In the genomic region with DNA sequence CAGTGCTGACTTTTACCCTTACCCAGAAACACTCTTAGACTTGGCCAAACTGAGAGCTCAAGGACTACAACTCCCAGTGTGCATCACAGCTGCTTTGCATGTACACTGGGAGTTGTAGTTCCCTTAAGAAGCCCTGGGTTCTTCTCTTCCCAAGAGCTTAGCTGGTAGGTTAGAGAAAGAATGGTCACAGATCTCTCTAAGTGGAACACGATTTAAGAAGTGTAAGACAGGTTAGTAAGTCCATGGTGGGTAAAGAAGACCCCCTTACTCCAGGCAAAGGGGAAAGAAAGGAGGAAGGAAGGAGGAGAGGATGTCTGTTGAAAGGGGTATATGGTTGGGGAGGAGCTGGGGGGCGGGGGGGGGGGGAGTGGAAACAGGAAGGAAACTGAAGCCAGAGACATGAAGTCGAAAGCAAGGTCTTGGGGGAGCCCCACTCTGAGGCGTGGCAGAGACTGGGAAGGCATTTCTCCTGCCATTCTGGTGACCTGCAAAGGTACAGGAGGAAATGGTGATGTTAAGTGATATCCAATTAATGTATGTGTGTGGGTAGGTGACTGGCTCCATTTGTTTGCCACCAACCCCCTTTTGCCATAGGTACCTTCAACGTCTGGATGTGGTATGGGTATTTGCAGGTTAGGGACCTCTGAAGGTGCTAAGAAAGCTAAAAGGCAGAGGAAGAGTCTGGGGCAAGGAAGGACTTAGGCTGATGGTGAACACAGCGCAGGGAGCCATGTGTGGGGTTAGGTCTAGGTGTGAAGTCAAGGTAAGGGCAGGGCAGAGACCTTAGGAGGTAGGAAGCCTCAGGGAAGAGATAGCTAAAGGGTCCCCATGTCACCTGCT, we compare ENCODE assay signal across 8 mouse cellular contexts. TPM values are rescaled to one million over a fixed set of nuclear protein-coding genes. Genes with fewer than 3 reads are reported as not detected.
DNase-seq lines count a peak whose midpoint lies in the region; ATAC-seq and TF ChIP-seq lines count a peak whose summit lies in the region.
"Had no signal": no experiment of that assay in that cellular context is flagged by ENCODE, and none has a peak within 500 bp of the region (broad histone marks: within the 10 kb centered on the region; RNA-seq: fewer than 3 reads in every experiment).

No protein-coding gene starts in this region.

- H3K27ac ChIP-seq in MEL (ENCODE audit: control insufficient read depth, low read depth, low read length), result peak overlapping the region; percentile 46
- peak overlapping the region; percentile 68 for H3K27ac ChIP-seq in liver, embryonic 15.5 days (replicated peaks)

- TF ChIP-seq EP300 in MEL (IDR thresholded peaks at IDR 0.05; ENCODE audit: low read depth in 1 of 2, low read length in 2 of 2), result no peak

- H3K27me3 ChIP-seq in MEL (ENCODE audit: control insufficient read depth in 1 of 2, insufficient read depth in 2 of 2, low read length in 2 of 2), result no peaks in the 10 kb centered on the region
- H3K27me3 ChIP-seq in liver, embryonic 15.5 days, result peaks cover 30% of the 10 kb centered on the region

- peaks cover 0 to 30% of the 10 kb centered on the region in 2 experiments; a peak in 2 of 4 replicates for H3K36me3 ChIP-seq in MEL (ENCODE audit: control insufficient read depth in 1 of 2, insufficient read depth in 2 of 2, low read length in 2 of 2)
- H3K36me3 ChIP-seq in liver, embryonic 15.5 days (replicated peaks), result no peaks in the 10 kb centered on the region

- H3K9ac ChIP-seq in MEL (ENCODE audit: control insufficient read depth, low read depth, low read length, poor library complexity, severe bottlenecking), result no peak overlapping the region
- H3K9ac ChIP-seq in liver, embryonic 15.5 days, result no peak overlapping the region

- no peak for TF ChIP-seq CTCF in MEL (IDR thresholded peaks at IDR 0.05 in 2 of 3, conservative IDR thresholded peaks at IDR 0.05 in 1 of 3; ENCODE audit: control insufficient read depth in 1 of 3, insufficient read depth in 1 of 3, low read depth in 2 of 3, low read length in 3 of 3, poor library complexity in 1 of 3, severe bottlenecking in 1 of 3)

- intact Hi-C loops in left cerebral cortex, postnatal 14 days (cut with DNase I), result no loop called here

- H3K4me1 ChIP-seq in MEL (ENCODE audit: control insufficient read depth in 1 of 2, insufficient read depth in 2 of 2, low read length in 2 of 2), result peaks cover 11 to 36% of the 10 kb centered on the region in 2 experiments
- peaks cover 79% of the 10 kb centered on the region for H3K4me1 ChIP-seq in liver, embryonic 15.5 days (replicated peaks)

- no peak for ATAC-seq in liver, embryonic 15.5 days (ENCODE audit: insufficient read depth)

- TF ChIP-seq POLR2A in MEL (IDR thresholded peaks at IDR 0.05; ENCODE audit: control insufficient read depth in 1 of 2, insufficient read depth in 1 of 2, low read depth in 1 of 2, low read length in 2 of 2, poor library complexity in 1 of 2), result no peak

- no peak overlapping the region for H3K4me3 ChIP-seq in MEL (ENCODE audit: control insufficient read depth in 1 of 2, insufficient read depth in 1 of 2, low read depth in 2 of 2, low read length in 2 of 2)
- H3K4me3 ChIP-seq in liver, embryonic 15.5 days (replicated peaks), result no peak overlapping the region

- peak; percentile 45 to 54 for DNase-seq in left cerebral cortex, postnatal 14 days (ENCODE audit: low spot score in 2 of 2)
- no peak for DNase-seq in left cerebral cortex, adult 8-10 months (ENCODE audit: low spot score in 2 of 2)
- DNase-seq in MEL (ENCODE audit: low read depth, low spot score), result peak; percentile 85
- DNase-seq in embryo, embryonic 11 days, result peak; percentile 63
- DNase-seq in thymus, postnatal 36 days, result peak; percentile 40 to 60
- no peak for DNase-seq in urinary bladder, postnatal 14 days (ENCODE audit: low spot score)

- H3K4me2 ChIP-seq in liver, embryonic 15.5 days, result peak overlapping the region; percentile 97

- no peak for TF ChIP-seq RAD21 in MEL (IDR thresholded peaks at IDR 0.05; ENCODE audit: low read depth, low read length)

- 24% methylated on average over 5 of the region's 6 CpGs for WGBS in liver, embryonic 15.5 days (ENCODE audit: insufficient replicate concordance)

- no peaks in the 10 kb centered on the region for H3K9me3 ChIP-seq in MEL (replicated peaks; ENCODE audit: insufficient read depth, low read length)
- H3K9me3 ChIP-seq in liver, embryonic 15.5 days (replicated peaks), result no peaks in the 10 kb centered on the region

- peaks cover 16% of the 10 kb centered on the region for H3K79me2 ChIP-seq in MEL (ENCODE audit: control insufficient read depth, insufficient read depth, low read length, poor library complexity)

TF ChIP-seq in MEL, 35 proteins besides CTCF, POLR2A, EP300 and RAD21:
- TF ChIP-seq KAT2A (conservative IDR thresholded peaks at IDR 0.05; ENCODE audit: low read depth, low read length) (peak; percentile 98), HCFC1 (IDR thresholded peaks at IDR 0.05; ENCODE audit: low read depth, low read length) (peak; percentile 100), ELF1 (IDR thresholded peaks at IDR 0.05; ENCODE audit: low read depth, low read length) (0 out of 2 replicates have a peak, but pooled peaks have one; percentile 4), MAZ (IDR thresholded peaks at IDR 0.05; ENCODE audit: low read depth, low read length) (no peak), TBP (IDR thresholded peaks at IDR 0.05; ENCODE audit: low read depth, low read length) (0 out of 2 replicates have a peak, but pooled peaks have one; percentile 41), CHD1 (IDR thresholded peaks at IDR 0.05; ENCODE audit: low read depth, low read length) (no peak), SIN3A (IDR thresholded peaks at IDR 0.05; ENCODE audit: low read length) (peak; percentile 2; the same call in 1 of the 2 replicates)

RNA-seq across cellular contexts. Expression of a gene that starts 5.5 kb away (rescaled TPM):
- 1 to 10 TPM; 8.0 to 9.1 TPM for total RNA-seq in left cerebral cortex, postnatal 14 days (2021)
- total RNA-seq in left cerebral cortex, adult 8-10 months (2022), result 10 to 100 TPM; 11.3 to 20.3 (median 15.8) TPM
- total RNA-seq in MEL (2012; rRNA removed), result 8.1 and 8.5 TPM in 2 replicates
- polyA plus RNA-seq in MEL (2012; ENCODE audit: insufficient read depth in 1 of 2, insufficient read length in 2 of 2, low read depth in 1 of 2, low replicate concordance in 2 of 2, missing spikeins in 1 of 2), result 10 to 100 TPM in 1 of 2 experiments, not detected in 1; 20.1 TPM
- polyA plus RNA-seq in liver, embryonic 15.5 days (2015; fragmentation: Nextera tagmentation; extraction: Ambion mirVana), result 2.3 and 3.3 TPM in 2 replicates

RNA-seq across cellular contexts. Expression of a gene that starts 13.5 kb away (rescaled TPM):
- 1 to 10 TPM; 1.6 to 4.0 TPM for total RNA-seq in left cerebral cortex, postnatal 14 days (2021)
- total RNA-seq in left cerebral cortex, adult 8-10 months (2022), result 1 to 10 TPM; 3.9 to 5.8 (median 4.4) TPM
- total RNA-seq in MEL (2012; rRNA removed), result not detected in 2 replicates
- not detected for polyA plus RNA-seq in MEL (2012; ENCODE audit: insufficient read depth in 1 of 2, insufficient read length in 2 of 2, low read depth in 1 of 2, low replicate concordance in 2 of 2, missing spikeins in 1 of 2)
- polyA plus RNA-seq in liver, embryonic 15.5 days (2015; fragmentation: Nextera tagmentation; extraction: Ambion mirVana), result not detected in 2 replicates

RNA-seq across cellular contexts. Expression of a gene that starts 22.5 kb away (rescaled TPM):
- 10 to 100 TPM; 30.6 to 31.4 TPM for total RNA-seq in left cerebral cortex, postnatal 14 days (2021)
- 10 to 100 TPM; 30.8 to 39.9 (median 35.6) TPM for total RNA-seq in left cerebral cortex, adult 8-10 months (2022)
- total RNA-seq in MEL (2012; rRNA removed), result 38.0 and 42.9 TPM in 2 replicates
- 10 to 100 TPM in 1 of 2 experiments, not detected in 1; 54.2 TPM for polyA plus RNA-seq in MEL (2012; ENCODE audit: insufficient read depth in 1 of 2, insufficient read length in 2 of 2, low read depth in 1 of 2, low replicate concordance in 2 of 2, missing spikeins in 1 of 2)
- polyA plus RNA-seq in liver, embryonic 15.5 days (2015; fragmentation: Nextera tagmentation; extraction: Ambion mirVana), result 14.3 and 16.4 TPM in 2 replicates

RNA-seq across cellular contexts. Expression of a gene that starts 24.1 kb away (rescaled TPM):
- under 1 TPM in 1 of 2 experiments, not detected in 1; 0.23 TPM for total RNA-seq in left cerebral cortex, postnatal 14 days (2021)
- total RNA-seq in left cerebral cortex, adult 8-10 months (2022), result under 1 TPM in 1 of 4 experiments, not detected in 3; 0.61 TPM
- 0.08 TPM in 1 of 2 replicates, not detected in the other for total RNA-seq in MEL (2012; rRNA removed)
- under 1 TPM in 1 of 2 experiments, not detected in 1; 0.29 TPM for polyA plus RNA-seq in MEL (2012; ENCODE audit: insufficient read depth in 1 of 2, insufficient read length in 2 of 2, low read depth in 1 of 2, low replicate concordance in 2 of 2, missing spikeins in 1 of 2)
- polyA plus RNA-seq in liver, embryonic 15.5 days (2015; fragmentation: Nextera tagmentation; extraction: Ambion mirVana), result 0.05 TPM in 1 of 2 replicates, not detected in the other
- total RNA-seq: layer of hippocampus, adult 18-20 months had no signal

RNA-seq across cellular contexts. Expression of a gene that starts 27.3 kb away (rescaled TPM):
- under 1 TPM; 0.34 to 0.35 TPM for total RNA-seq in left cerebral cortex, postnatal 14 days (2021)
- under 1 TPM; 0.32 to 0.77 (median 0.42) TPM for total RNA-seq in left cerebral cortex, adult 8-10 months (2022)
- not detected in 2 replicates for total RNA-seq in MEL (2012; rRNA removed)
- polyA plus RNA-seq in MEL (2012; ENCODE audit: insufficient read depth in 1 of 2, insufficient read length in 2 of 2, low read depth in 1 of 2, low replicate concordance in 2 of 2, missing spikeins in 1 of 2), result under 1 TPM in 1 of 2 experiments, not detected in 1; 0.06 TPM
- 0.06 and 0.07 TPM in 2 replicates for polyA plus RNA-seq in liver, embryonic 15.5 days (2015; fragmentation: Nextera tagmentation; extraction: Ambion mirVana)

Comparison
In these comparisons a context has a peak if more than half of its experiments do, and no peak if none do; other contexts are left out.
1. DNase-seq: peak in left cerebral cortex, postnatal 14 days (2 of 2), MEL (single experiment), embryo, embryonic 11 days (single experiment) and thymus, postnatal 36 days (2 of 2); none in left cerebral cortex, adult 8-10 months (0 of 2) and urinary bladder, postnatal 14 days (single experiment).